Mouse (Mus musculus) embryonic facial prominence, embryonic 12.5 days (tissue): Measurements from ENCODE around the gene Reg2. TPM values are rescaled to one million over a fixed set of nuclear protein-coding genes. Genes with fewer than 3 reads are reported as not detected.

ENCODE experiments used
- polyA plus RNA-seq: library from polyadenylated mRNA; unstranded; fragments of >200 nt; fragmentation: Nextera tagmentation; extraction: Ambion mirVana; gene quantifications from 2 replicates; pipeline ENCODE4 v1.2.1, GENCODE M21; 2016

The Reg2 gene
- polyA plus RNA-seq, 1 experiment from 2014 or later, result not detected

Other genes with a start within 250 kb of the Reg2 start
- gene Reg3b, start 25.0 kb upstream of the Reg2 start, polyA plus RNA-seq, result not detected in 2 replicates
- gene Reg3d, start 16.8 kb upstream of the Reg2 start, polyA plus RNA-seq, result not detected in 2 replicates
- gene Reg3a, start 14.9 kb upstream of the Reg2 start, polyA plus RNA-seq, result not detected in 2 replicates
- gene Reg1, start 27.1 kb downstream of the Reg2 start, polyA plus RNA-seq, result not detected in 2 replicates
- gene Reg3g, start 73.2 kb downstream of the Reg2 start, polyA plus RNA-seq, result 0.77 and 2.1 TPM in 2 replicates